Mouse (Mus musculus) bone marrow macrophage, adult 2 months (primary cell): Measurements from ENCODE around the gene Ror1.

ENCODE experiments used
- CTCF ChIP-seq: IDR thresholded peaks from 2 replicates; pipeline ENCODE4 v1.5.1; 2012; ENCODE audit warnings: low read depth, mild to moderate bottlenecking, low read length, moderate library complexity
- POLR2A ChIP-seq: IDR thresholded peaks from 2 replicates; pipeline ENCODE4 v1.6.1; 2012; ENCODE audit warnings: mild to moderate bottlenecking, low read depth, low read length, borderline replicate concordance

- TF ChIP-seq CTCF (no peak), POLR2A (no peak)
These were observed 297.9 kb downstream of the Ror1 start for GRCm38 (mm10) chr4:100393374-100394061.
